Mouse (Mus musculus): Measurements from ENCODE around the gene Gm21094. TPM values are rescaled to one million over a fixed set of nuclear protein-coding genes. Genes with fewer than 3 reads are reported as not detected.
"Not testable (repeated sequence)": the region's sequence is repeated elsewhere in the genome, so short reads cannot be mapped to it uniquely, and the experiment has no call there.

Gm21094 gene
- total RNA-seq (2015): not detected in 2 replicates
- not detected in 2 replicates for total RNA-seq (2017)

- not testable (repeated sequence) for ATAC-seq (replicated peaks; ENCODE audit: poor library complexity)
Measured at GRCm38 (mm10) chrY:32620343-32620742, at the start of gene Gm21094. TSS of gene Gm21094 (minus strand) at chrY:32620443.

Data from megakaryocyte progenitor cell, adult 5-6 weeks (primary cell).